Mouse (Mus musculus) spleen, adult 12 weeks (tissue): ENCODE data around the gene Rnase12.
A peak's percentile ranks its signal among the peaks of the same experiment; 100 is the strongest.

ENCODE experiments used
- DNase-seq: peaks from one replicate; pipeline ENCODE4 v3.0.0; 2022; ENCODE audit warnings: low spot score

Gene Rnase12

GRCm38 (mm10) chr14:51057401-51057831 lies at the start of gene Rnase12:
Gene Rnase12, minus strand, starts transcription at chr14:51057661.
- no peak for DNase-seq

DNA sequence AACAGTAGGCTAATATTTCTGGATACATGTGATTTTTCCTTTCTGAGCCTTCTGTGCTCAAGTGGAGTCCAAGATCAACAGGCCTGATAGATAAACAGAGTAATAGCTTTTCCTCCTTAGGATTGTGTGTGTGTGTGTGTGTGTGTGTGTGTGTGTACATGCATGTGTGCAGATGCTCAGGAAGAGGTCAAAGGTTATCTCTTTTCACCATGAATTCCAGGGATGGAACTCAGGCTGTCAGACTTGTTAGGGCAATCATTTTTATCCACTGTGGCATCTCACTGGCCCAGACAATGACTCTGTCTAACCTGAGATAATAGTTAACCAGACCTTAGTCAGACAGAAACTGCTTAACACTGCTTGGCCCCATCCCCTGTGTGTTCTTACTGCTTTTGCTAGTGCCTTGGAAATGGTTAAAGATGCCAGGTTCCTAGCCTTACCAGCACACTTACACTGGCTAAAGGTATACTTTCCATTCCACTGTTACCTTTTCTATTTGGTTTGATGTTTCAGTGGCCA lies 49.0 kb upstream of the Rnase12 start:
- DNase-seq, result no peak

DNA sequence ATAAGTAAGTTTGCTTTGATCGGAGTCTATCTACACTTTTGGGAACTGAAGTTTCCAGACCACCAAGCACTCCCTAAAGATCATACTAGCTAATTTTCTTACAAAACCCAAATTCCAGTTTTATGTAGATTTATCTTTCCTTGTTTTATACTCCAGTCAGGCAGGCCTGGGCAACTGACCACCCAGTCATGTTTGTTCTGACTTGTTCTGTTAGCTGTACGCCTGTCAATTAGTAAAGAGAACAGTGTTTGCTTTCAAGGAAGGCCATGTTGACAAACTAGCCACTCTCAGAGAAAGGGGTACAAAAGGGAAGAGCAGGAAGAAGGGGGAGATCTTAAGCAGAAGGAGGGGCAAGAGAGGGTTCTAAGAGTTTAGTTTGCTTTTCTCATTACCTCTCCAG lies 46.9 kb upstream of the Rnase12 start:
- no peak for DNase-seq

GRCm38 (mm10) chr14:51103217-51103616 lies 45.8 kb upstream of the Rnase12 start:
- DNase-seq, result peak; percentile 62

DNA sequence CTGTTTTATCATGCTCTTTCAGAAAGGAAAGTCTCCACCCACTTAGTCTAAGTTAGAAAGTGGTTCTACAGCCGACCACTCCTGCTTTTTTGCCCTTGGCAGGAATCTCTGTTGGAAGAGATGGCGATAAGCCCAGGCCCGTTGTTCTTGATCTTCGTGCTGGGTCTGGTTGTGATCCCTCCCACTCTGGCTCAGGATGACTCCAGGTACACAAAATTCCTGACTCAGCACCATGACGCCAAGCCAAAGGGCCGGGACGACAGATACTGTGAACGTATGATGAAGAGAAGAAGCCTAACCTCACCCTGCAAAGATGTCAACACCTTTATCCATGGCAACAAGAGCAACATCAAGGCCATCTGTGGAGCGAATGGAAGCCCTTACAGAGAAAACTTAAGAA lies 43.8 kb upstream of the Rnase12 start:
- DNase-seq, result no peak

DNA sequence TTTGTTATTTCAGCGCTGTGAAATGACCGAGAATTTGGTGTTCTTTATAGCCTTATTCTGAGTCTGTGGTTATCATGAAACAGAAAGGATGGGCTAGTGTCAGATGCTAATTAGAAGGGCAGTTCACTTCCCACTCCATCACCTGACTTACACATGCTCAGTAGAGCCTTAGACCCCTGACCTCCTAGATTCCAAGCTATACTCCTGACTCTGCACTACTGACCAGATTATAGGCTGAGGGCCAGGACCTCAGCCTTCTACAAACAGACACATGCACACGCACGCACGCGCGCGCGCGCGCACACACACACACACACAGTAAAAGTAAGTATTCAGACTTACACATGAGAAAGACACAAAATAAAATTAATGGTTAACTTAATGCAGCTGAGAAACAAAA lies 41.5 kb upstream of the Rnase12 start:
- DNase-seq, result no peak

DNA sequence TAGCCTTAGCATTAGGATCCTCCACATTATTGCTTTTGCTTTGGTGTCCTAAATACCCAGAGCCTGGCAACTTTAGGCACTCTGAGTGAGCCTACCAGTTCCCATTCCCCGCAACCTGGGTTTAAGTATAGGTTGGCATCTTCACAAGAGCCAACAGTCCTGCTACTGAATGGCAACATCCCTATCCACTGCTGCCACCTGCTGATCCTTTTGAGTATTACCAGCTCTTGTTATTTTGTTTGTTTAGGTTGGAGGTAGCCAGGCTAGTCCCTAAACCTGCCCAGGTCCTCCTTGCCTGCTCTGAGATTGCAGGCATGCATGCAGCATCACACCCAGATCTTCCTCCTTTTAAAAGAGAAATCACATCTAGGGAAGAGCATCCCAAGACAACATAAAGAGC lies 40.8 kb upstream of the Rnase12 start:
- peak; percentile 30 for DNase-seq

- DNase-seq, result no peak
These were observed 38.5 kb upstream of the Rnase12 start for GRCm38 (mm10) chr14:51095736-51096524.

DNA sequence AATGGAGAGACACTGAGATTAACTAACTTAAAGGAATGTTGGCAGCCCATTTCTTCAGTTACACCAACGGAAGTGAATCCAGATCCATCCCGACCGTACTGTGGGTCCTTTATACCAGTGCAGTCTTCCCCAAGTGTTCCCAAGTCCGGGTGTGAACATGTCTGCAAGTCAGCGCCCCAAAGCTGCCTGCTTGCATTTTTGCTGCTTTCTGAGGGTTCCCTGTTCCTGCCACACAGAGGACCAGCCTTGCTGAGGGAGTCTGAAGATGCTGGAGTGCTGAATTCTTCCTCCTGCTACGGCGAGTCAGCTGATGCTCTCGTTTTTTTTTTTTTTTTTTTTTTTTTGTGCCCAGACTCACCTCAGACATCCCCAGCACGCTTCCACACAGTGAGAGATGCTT lies 37.5 kb upstream of the Rnase12 start:
- no peak for DNase-seq

DNA sequence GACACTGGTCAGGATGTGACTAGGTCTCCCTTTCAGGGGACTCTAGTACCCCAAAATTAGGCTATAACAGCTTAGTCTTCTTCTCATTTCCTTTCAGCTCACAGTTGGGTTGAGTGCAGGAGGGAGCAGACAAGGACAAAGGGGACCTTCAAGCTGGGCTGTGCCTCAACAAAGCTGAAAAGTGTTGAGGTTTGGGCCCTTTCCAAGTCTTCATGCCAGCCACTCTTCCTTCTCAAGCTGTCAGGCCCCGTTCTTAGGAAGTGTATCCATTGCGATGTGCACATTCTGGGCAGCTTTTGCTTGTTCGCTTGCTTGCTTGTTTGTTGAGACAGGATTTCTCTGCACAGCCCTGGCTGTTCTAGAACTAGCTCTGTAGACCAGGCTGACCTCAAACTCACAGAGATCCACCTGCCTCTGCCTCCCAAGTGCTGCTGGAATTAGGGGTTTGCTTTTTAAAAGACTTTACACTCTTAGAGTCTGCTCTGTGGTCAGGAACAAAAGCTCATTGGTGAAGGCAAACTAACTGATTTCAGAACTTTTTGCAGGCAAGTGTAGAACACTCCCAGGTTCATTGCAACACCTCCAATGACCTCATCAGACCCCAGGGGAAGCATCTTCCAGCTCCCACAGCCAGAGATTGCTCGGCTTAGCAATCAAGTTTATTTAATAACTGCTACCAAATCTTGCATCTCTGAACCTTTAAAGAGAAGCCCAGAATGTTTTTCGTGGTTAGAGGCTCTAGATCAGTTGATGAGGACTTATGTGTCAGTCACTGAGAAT lies 36.8 kb upstream of the Rnase12 start:
- no peak for DNase-seq

DNA sequence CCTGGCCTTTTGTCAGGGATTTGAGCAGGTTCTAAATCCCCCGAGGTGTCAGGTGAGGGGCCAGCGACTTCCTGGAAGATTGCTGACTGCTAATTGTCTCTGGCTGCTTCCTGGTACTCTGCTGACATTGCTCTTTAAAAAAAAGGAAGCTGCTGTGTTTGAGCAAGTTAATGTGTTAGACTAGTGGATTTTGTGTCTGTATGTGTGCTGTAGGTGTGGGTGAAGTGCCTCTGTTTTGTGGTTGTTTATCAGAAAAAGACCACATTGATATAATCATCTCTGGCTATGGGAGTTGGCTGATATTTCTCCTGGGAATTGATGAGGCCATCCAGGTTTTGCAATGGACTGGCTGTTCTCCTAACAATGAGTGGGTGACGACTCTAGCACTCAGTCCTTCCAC lies 36.0 kb upstream of the Rnase12 start:
- DNase-seq, result no peak

DNA sequence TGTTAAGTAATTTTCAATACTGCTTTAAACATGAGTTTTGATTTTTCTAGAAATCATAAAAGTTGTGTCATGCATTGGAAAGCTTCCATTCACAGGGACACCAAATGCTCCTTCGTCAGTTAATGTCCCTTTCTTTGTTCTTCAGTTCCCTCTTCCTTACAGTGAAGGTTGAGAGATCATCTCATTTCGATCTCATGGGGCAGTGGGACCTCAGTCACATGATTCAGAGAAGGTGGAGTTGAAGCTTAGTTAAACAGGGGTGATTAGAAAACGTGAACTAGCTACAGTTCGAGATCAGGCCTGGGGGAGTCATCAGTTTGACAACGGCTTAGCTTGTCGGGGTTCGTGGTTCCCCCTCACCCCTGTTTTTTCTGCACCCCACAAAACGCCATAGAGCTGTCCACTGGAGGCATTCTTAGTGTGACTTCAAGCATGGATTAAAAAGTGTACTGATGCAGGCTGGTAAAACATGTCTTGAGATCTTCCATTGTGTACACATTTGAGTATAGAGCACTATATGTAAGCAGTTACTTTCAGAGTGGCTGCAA lies 34.7 kb upstream of the Rnase12 start:
- DNase-seq, result no peak

GRCm38 (mm10) chr14:51090921-51091900 lies 33.8 kb upstream of the Rnase12 start, which contains the start of the genes Rnase4 and Ang:
Gene Rnase4, plus strand, starts transcription at chr14:51091077.
Gene Ang, plus strand, starts transcription at chr14:51091150.
- no peak for DNase-seq

- peak; percentile 65 for DNase-seq
These were observed 32.8 kb upstream of the Rnase12 start for GRCm38 (mm10) chr14:51090077-51090781.

- DNase-seq, result no peak
These were observed 32.2 kb upstream of the Rnase12 start for GRCm38 (mm10) chr14:51089674-51090076.

- DNase-seq, result peak; percentile 80
These were observed 31.7 kb upstream of the Rnase12 start for GRCm38 (mm10) chr14:51088970-51089673.

GRCm38 (mm10) chr14:51088166-51088969 lies 30.9 kb upstream of the Rnase12 start:
- DNase-seq, result peak; percentile 68

DNA sequence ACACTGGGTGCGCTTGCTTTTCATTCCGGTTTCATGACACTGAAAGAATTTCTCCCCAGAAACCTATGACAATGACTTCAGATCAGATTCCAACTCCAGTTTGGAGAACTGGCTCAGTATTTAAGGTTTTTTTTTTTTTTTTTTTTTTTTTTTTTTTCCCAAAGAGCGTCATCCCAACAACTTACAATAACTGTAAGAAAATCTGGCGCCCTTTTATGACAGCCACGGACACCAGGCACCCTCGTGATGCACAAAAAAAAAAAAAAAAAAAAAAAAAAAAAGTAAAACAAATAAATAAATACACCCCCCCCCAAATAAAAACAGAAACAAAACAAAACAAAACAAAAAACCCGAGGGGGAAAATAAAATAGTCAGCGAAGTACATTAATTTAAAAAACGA lies 30.3 kb upstream of the Rnase12 start:
- no peak for DNase-seq

DNA sequence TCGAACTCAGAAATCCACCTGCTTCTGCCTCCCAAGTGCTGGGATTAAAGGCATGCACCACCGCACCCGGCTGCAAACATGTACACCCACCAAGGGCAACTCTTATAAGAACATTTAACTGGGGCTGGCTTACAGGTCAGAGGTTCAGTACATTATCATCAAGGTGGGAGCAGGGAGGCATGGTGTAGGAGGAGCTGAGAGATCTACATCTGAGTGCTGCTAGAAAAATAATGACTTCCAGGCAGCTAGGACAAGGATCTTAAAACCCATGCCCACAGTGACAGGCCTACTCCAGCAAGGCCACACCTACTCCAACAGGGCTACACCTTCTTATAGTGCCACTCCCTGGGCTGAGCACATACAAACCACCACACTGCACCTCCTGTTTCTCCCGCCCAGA lies 28.4 kb upstream of the Rnase12 start:
- DNase-seq, result no peak
